Mouse (Mus musculus): Measurements from ENCODE around the gene Slc39a9. TPM values are rescaled to one million over a fixed set of nuclear protein-coding genes. Genes with fewer than 3 reads are reported as not detected.

Slc39a9 gene
- polyA plus RNA-seq, 1 experiment = 48.3 TPM

DNA sequence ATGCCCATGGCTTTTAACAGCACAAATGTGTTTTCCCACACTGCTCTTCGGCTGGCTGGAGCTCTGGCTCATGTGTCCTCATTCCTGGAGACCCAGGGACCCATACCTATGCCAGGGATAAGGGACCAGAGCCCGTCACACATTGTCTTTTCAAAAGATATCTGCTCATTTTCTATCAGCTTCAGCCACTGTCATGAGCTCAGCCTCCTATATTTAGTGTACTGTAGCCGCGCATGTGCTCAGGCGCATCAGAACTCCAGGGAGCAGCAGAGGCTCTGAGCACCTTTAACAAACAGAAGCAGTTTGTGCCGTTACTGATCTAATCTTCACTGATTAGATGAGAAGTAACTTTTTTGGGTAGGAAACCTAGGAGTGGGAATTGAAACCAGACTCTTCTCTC is 72.2 kb downstream of the Slc39a9 start:
- H3K36me3 ChIP-seq (ENCODE audit: control insufficient read depth, insufficient read depth, low read length) = no peaks in the 10 kb centered on the region
- no peak overlapping the region for H3K27ac ChIP-seq (ENCODE audit: insufficient read depth, low read depth, low read length)
- no peaks in the 10 kb centered on the region for H3K4me1 ChIP-seq (ENCODE audit: control insufficient read depth, insufficient read depth, low read length)
- no peak overlapping the region for H3K4me3 ChIP-seq (ENCODE audit: insufficient read depth, low read depth, low read length)
- WGBS = 80% methylated on average over 6 of the region's 6 CpGs
- TF ChIP-seq POLR2A (IDR thresholded peaks at IDR 0.05; ENCODE audit: low read depth, low read length) = no peak
- no peak for TF ChIP-seq CTCF (conservative IDR thresholded peaks at IDR 0.05; ENCODE audit: insufficient read depth, insufficient read length, low read depth, low read length)
- no peaks in the 10 kb centered on the region for H3K27me3 ChIP-seq (replicated peaks; ENCODE audit: control insufficient read depth, insufficient read depth, low read length)
- no peak for DNase-seq

DNA sequence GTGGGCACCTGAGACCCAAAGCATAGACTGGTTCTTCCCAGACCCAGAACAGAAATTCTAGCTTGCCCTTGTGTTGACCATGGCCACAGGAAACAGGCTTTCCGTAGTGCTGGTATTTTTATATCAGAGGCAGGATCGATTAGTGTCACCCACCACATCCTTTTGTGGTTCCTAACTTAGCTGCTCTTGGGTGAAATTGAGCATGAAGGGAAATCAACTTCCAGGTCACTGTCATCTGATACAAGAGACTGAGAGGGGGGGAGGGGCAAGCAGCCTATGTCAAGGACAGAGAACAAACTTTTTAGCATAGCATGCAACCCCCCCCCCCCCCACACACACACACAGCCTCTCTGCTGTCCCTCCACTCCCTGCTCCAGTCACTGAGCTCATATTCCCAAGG is 75.5 kb downstream of the Slc39a9 start:
- Histone ChIP-seq H3K4me3 (ENCODE audit: insufficient read depth, low read depth, low read length) (no peak overlapping the region), H3K4me1 (ENCODE audit: control insufficient read depth, insufficient read depth, low read length) (no peaks in the 10 kb centered on the region), H3K27ac (ENCODE audit: insufficient read depth, low read depth, low read length) (no peak overlapping the region), H3K36me3 (ENCODE audit: control insufficient read depth, insufficient read depth, low read length) (no peaks in the 10 kb centered on the region), H3K27me3 (replicated peaks; ENCODE audit: control insufficient read depth, insufficient read depth, low read length) (no peaks in the 10 kb centered on the region)
- TF ChIP-seq CTCF (conservative IDR thresholded peaks at IDR 0.05; ENCODE audit: insufficient read depth, insufficient read length, low read depth, low read length) (no peak), POLR2A (IDR thresholded peaks at IDR 0.05; ENCODE audit: low read depth, low read length) (no peak)
- 25% methylated on average over 2 of the region's 2 CpGs for WGBS
- DNase-seq = no peak

DNA sequence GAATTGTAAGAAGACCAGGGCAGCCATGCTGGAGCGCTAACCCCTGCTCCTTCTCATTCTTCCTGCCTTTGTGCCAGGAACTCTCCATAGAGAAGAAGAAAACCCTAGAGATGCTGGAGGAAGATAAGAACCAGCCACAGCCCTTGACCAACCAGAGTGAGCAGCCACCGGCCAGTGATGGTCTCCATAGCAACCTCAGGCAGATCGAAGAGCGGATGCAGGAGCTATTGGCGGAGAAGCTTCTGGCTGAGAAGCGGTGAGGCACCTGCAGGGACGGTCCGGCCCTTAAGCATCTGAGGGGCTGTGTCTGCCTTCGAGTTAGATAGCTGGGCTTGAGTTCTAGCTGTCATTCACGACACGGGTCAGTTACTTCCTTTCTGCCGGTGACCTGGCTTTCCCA is 76.8 kb downstream of the Slc39a9 start:
- WGBS = 80% methylated on average over 12 of the region's 12 CpGs
- H3K27ac ChIP-seq (ENCODE audit: insufficient read depth, low read depth, low read length) = no peak overlapping the region

DNA sequence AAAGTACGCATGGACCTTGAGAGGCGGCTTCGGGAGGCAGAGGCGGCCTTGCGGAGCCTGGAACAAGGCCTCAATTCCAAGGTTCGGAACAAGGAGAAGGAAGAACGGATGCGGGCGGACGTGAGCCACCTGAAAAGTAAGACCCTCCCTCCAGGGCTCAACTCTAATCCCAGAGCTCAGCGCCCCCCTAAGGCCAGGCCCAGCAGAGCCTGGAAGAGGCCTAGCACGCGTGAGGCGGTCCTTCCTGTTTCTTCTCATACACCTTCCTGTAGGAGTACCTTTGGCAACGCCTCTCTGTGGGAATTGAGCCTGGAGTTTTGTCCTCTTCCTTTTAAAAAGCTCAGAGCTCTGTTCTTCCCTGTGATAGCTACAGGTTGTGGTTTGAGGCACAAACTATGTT is 77.8 kb downstream of the Slc39a9 start:
- H3K36me3 ChIP-seq (ENCODE audit: control insufficient read depth, insufficient read depth, low read length) = no peaks in the 10 kb centered on the region
- peaks cover 3% of the 10 kb centered on the region; the same call in 1 of the 2 replicates for H3K4me1 ChIP-seq (ENCODE audit: control insufficient read depth, insufficient read depth, low read length)
- no peak overlapping the region for H3K4me3 ChIP-seq (ENCODE audit: insufficient read depth, low read depth, low read length)
- TF ChIP-seq CTCF (conservative IDR thresholded peaks at IDR 0.05; ENCODE audit: insufficient read depth, insufficient read length, low read depth, low read length) (no peak), POLR2A (IDR thresholded peaks at IDR 0.05; ENCODE audit: low read depth, low read length) (no peak)
- no peak overlapping the region for H3K27ac ChIP-seq (ENCODE audit: insufficient read depth, low read depth, low read length)
- no peak for DNase-seq
- WGBS = 89% methylated on average over 15 of the region's 15 CpGs
- no peaks in the 10 kb centered on the region for H3K27me3 ChIP-seq (replicated peaks; ENCODE audit: control insufficient read depth, insufficient read depth, low read length)

More for the DNA sequence above, 76.8 kb downstream of the Slc39a9 start:
- DNase-seq = no peak
- H3K27me3 ChIP-seq (replicated peaks; ENCODE audit: control insufficient read depth, insufficient read depth, low read length) = no peaks in the 10 kb centered on the region
- H3K4me3 ChIP-seq (ENCODE audit: insufficient read depth, low read depth, low read length) = no peak overlapping the region
- TF ChIP-seq POLR2A (IDR thresholded peaks at IDR 0.05; ENCODE audit: low read depth, low read length) (no peak), CTCF (conservative IDR thresholded peaks at IDR 0.05; ENCODE audit: insufficient read depth, insufficient read length, low read depth, low read length) (no peak)
- no peaks in the 10 kb centered on the region for H3K36me3 ChIP-seq (ENCODE audit: control insufficient read depth, insufficient read depth, low read length)
- H3K4me1 ChIP-seq (ENCODE audit: control insufficient read depth, insufficient read depth, low read length) = peaks cover 3% of the 10 kb centered on the region; the same call in 1 of the 2 replicates

DNA sequence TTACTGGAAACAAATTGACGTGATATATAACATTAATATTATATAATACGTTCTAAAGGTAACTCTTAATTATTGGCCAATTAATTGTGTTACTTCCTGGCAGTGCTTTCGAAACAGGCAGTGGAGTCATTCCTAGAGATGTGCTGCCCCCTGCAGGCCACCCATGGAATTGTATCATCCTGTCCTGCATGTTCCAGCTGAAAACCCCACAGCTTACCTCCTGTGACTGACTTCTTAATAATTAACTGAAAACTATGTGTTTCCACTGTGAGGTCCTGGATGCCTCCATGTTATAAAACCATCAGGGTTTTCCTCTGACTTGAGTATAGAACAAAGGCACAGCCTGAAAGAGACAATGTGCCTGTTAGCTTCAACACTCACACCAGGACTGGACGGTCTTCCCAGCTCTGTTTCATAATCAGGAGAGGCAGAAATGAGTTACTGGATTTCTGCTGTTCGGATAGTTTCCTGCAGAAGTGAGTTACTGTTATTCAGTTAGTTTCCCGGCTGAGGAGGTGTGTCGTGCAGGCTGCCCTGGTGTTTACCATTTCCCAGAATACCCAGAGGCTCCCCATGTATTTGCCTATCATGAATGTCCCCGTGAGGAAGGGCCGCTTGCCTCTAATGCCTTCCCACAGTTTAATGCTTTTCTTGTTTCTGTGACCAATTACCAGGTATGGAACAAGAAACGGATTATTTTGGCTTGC is 81.3 kb downstream of the Slc39a9 start:
- WGBS = 19% methylated on average over 10 of the region's 10 CpGs
- no peaks in the 10 kb centered on the region for H3K27me3 ChIP-seq (replicated peaks; ENCODE audit: control insufficient read depth, insufficient read depth, low read length)
- peak; percentile 93 for TF ChIP-seq CTCF (conservative IDR thresholded peaks at IDR 0.05; ENCODE audit: insufficient read depth, insufficient read length, low read depth, low read length)
- no peak for TF ChIP-seq POLR2A (IDR thresholded peaks at IDR 0.05; ENCODE audit: low read depth, low read length)
- DNase-seq = peak; percentile 94
- H3K4me3 ChIP-seq (ENCODE audit: insufficient read depth, low read depth, low read length) = no peak overlapping the region
- peak overlapping the region; percentile 77; the same call in 1 of the 2 replicates for H3K27ac ChIP-seq (ENCODE audit: insufficient read depth, low read depth, low read length)
- no peaks in the 10 kb centered on the region for H3K36me3 ChIP-seq (ENCODE audit: control insufficient read depth, insufficient read depth, low read length)
- peaks cover 3% of the 10 kb centered on the region; the same call in 1 of the 2 replicates for H3K4me1 ChIP-seq (ENCODE audit: control insufficient read depth, insufficient read depth, low read length)

DNA sequence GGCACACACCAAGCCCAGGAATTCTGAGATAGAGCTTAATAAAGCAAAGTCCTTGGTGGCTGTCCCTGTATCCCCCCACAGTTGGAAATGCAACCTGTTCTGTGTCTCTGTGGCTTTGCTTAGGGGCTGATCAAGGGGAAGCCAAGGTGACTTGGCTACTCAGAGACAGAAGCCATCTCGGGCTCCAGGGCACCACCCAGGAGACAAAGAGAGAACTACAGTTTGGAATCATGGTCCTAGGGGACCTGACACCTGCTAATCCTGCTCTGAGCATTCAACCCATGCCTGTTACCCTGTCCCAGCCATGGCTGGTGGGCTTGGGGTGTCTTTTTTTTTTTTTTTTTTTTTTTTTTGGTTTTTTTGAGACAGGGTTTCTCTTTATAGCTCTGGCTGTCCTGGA is 84.5 kb downstream of the Slc39a9 start:
- 43% methylated on average over 1 of the region's 1 CpGs for WGBS
- TF ChIP-seq CTCF (conservative IDR thresholded peaks at IDR 0.05; ENCODE audit: insufficient read depth, insufficient read length, low read depth, low read length) = no peak
- no peak for TF ChIP-seq POLR2A (IDR thresholded peaks at IDR 0.05; ENCODE audit: low read depth, low read length)
- DNase-seq = no peak
- Histone ChIP-seq H3K36me3 (ENCODE audit: control insufficient read depth, insufficient read depth, low read length) (no peaks in the 10 kb centered on the region), H3K4me1 (ENCODE audit: control insufficient read depth, insufficient read depth, low read length) (peaks cover 3% of the 10 kb centered on the region; the same call in 1 of the 2 replicates), H3K27ac (ENCODE audit: insufficient read depth, low read depth, low read length) (no peak overlapping the region), H3K4me3 (ENCODE audit: insufficient read depth, low read depth, low read length) (no peak overlapping the region), H3K27me3 (replicated peaks; ENCODE audit: control insufficient read depth, insufficient read depth, low read length) (no peaks in the 10 kb centered on the region)

DNA sequence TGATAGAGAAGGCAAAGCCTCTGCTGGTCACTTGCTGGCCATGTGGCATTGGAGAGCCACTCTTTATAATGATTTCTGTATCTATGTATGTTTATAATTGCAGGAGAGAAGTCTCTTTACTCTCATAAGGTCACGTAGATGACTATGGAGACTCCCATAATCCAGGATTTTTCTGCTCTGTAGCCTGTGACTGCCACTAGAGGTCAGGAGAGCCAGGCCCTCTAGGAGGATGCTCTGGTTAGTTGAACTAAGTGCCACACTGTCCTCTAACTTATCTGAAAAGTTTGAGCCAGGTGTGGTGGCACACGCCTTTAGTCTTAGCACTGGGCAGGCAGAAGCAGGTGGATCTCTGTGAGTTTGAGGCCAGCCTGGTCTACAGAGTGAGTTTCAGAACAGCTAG is 85.1 kb downstream of the Slc39a9 start:
- 70% methylated on average over 2 of the region's 2 CpGs for WGBS
- Histone ChIP-seq H3K27me3 (replicated peaks; ENCODE audit: control insufficient read depth, insufficient read depth, low read length) (no peaks in the 10 kb centered on the region), H3K36me3 (ENCODE audit: control insufficient read depth, insufficient read depth, low read length) (no peaks in the 10 kb centered on the region), H3K4me1 (ENCODE audit: control insufficient read depth, insufficient read depth, low read length) (peaks cover 3% of the 10 kb centered on the region; the same call in 1 of the 2 replicates), H3K27ac (ENCODE audit: insufficient read depth, low read depth, low read length) (no peak overlapping the region), H3K4me3 (ENCODE audit: insufficient read depth, low read depth, low read length) (no peak overlapping the region)
- peak; percentile 12 for DNase-seq
- TF ChIP-seq CTCF (conservative IDR thresholded peaks at IDR 0.05; ENCODE audit: insufficient read depth, insufficient read length, low read depth, low read length) (peak; percentile 49), POLR2A (IDR thresholded peaks at IDR 0.05; ENCODE audit: low read depth, low read length) (no peak)

Data from kidney, adult 2 months (tissue).